Mouse (Mus musculus) brown adipose tissue, adult 24 weeks (tissue): ENCODE data around the gene Rac1. TPM values are rescaled to one million over a fixed set of nuclear protein-coding genes. Genes with fewer than 3 reads are reported as not detected.

Experiments
- H3K27ac ChIP-seq: fragments of 200-500 bp; replicated peaks from 2 replicates; pipeline ENCODE4 v1.5.1; 2012; ENCODE audit warnings: low read depth, mild to moderate bottlenecking, low read length
- H3K4me1 ChIP-seq: fragments of 200-500 bp; 2 replicates; pipeline ENCODE4 v1.6.1; 2012; ENCODE audit warnings: low read length, mixed read lengths; ENCODE audit not compliant: control insufficient read depth, insufficient read depth, insufficient read length
- H3K4me3 ChIP-seq: fragments of 200-500 bp; 2 replicates; pipeline ENCODE4 v1.5.1; 2012; ENCODE audit warnings: low read depth, mild to moderate bottlenecking, low read length, moderate library complexity; ENCODE audit not compliant: insufficient read depth
- polyA plus RNA-seq: library from polyadenylated mRNA; stranded (reverse); fragments of >200 nt; gene quantifications from 2 replicates; pipeline ENCODE4 v1.2.4, GENCODE M21; 2012; ENCODE audit not compliant: missing spikeins, insufficient read depth, insufficient read length

Gene Rac1
- polyA plus RNA-seq, 1 experiment = 188 TPM

DNA sequence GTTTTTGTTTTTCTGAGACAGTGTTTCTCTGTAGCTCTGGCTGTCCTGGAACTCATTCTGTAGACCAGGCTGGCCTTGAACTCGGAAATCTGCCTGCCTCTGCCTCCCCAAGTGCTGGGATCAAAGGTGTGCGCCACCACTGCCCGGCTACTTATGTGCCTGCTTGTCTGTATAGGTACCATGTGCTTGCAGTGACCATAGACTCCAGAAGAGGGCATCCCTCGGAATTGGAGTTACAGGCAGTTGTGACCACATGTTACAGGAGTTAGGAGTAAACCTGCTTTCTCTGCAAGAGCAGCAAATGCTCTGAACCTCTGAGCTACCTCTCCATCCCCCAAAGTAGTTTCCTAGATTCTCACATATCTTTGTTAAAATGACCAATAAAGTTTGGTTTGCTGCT is 36.1 kb downstream of the Rac1 start:
- no peak overlapping the region for H3K27ac ChIP-seq
- H3K4me1 ChIP-seq = no peaks in the 10 kb centered on the region
- no peak overlapping the region for H3K4me3 ChIP-seq

GRCm38 (mm10) chr5:143489749-143490342 is 38.0 kb downstream of the Rac1 start:
- H3K27ac ChIP-seq = no peak overlapping the region
- no peak overlapping the region for H3K4me3 ChIP-seq
- H3K4me1 ChIP-seq = no peaks in the 10 kb centered on the region

GRCm38 (mm10) chr5:143487998-143488397 is 39.8 kb downstream of the Rac1 start:
- no peaks in the 10 kb centered on the region for H3K4me1 ChIP-seq
- no peak overlapping the region for H3K4me3 ChIP-seq
- no peak overlapping the region for H3K27ac ChIP-seq

GRCm38 (mm10) chr5:143487193-143487592 is 40.6 kb downstream of the Rac1 start:
- no peaks in the 10 kb centered on the region for H3K4me1 ChIP-seq
- H3K4me3 ChIP-seq = no peak overlapping the region
- H3K27ac ChIP-seq = no peak overlapping the region

GRCm38 (mm10) chr5:143484955-143485354 is 42.9 kb downstream of the Rac1 start:
- Histone ChIP-seq H3K27ac (no peak overlapping the region), H3K4me3 (no peak overlapping the region), H3K4me1 (no peaks in the 10 kb centered on the region)

- no peak overlapping the region for H3K4me3 ChIP-seq
- H3K27ac ChIP-seq = no peak overlapping the region
- H3K4me1 ChIP-seq = no peaks in the 10 kb centered on the region
Observed at GRCm38 (mm10) chr5:143477901-143478300, 49.9 kb downstream of the Rac1 start.

GRCm38 (mm10) chr5:143476013-143476412 is 51.8 kb downstream of the Rac1 start:
- no peaks in the 10 kb centered on the region for H3K4me1 ChIP-seq
- no peak overlapping the region for H3K4me3 ChIP-seq
- 0 out of 2 replicates have a peak overlapping the region, but pooled peaks have one; percentile 13 for H3K27ac ChIP-seq

DNA sequence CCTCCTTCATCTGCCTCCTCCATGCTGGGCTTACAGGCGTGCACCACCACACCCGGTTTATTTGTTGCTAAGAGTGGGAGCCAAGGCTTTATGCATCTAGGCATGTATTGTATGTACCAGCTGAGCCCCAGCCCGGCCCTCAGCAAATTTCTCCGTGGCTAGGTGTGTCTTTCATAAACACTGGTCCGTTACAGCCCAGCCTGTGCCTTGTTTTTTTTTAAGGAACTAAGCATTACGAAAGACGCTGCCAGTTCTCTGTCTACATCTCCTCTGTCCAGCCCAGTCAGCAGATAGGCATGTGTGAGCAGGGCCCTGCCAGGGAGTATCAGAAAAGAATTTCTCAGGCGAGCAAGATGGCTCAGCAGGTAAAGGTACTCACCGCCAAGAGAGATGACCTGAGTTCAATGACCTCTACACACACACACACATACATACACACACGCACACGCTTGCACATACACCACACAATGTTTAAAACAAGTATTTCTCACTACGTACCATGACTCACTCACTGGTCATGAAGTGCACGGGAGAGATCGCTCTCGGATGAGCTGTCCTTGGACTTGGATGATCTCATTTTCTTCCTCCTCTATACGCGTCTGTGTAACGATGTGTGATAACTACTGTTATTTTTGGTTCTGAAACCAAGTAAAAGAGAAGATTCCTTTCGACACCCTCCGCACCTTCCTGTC is 52.5 kb downstream of the Rac1 start:
- H3K27ac ChIP-seq = peak overlapping the region; percentile 37; the same call in 1 of the 2 replicates

DNA sequence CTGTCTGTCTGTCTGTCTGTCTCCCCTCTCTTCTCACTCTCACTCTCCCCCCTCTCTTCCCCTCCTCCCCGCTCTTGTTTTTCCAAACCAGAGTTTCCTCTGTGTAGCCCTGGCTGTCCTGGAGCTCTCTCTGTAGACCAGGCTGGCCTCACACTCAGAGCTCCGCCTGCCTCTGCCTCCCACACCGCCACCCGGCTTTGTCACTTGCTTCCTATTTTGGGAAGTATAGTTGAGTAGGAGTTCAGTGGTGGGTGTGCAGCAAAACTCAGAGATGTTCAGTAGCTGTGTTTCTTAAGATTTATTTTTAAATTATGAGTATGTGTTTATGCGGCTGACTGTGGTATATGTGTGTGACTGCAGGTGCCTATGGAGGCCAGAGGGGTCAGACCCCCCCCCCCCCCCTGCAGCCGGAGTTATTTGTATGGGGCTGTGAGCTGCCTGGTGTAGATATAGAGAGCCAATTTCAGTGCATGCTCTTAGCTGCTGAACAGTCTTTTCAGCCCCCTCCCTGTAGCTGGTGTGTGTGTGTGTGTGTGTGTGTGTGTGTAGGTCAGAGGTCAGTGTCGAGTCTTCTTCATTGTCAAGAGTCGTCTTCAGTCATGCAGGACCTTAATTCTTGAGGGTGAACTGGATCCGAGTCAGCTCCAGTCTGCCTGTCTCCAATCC is 55.8 kb downstream of the Rac1 start:
- peak overlapping the region; percentile 33 for H3K27ac ChIP-seq
- peaks cover 3% of the 10 kb centered on the region; the same call in 1 of the 2 replicates for H3K4me1 ChIP-seq
- H3K4me3 ChIP-seq = no peak overlapping the region

More for the DNA sequence above, 52.5 kb downstream of the Rac1 start:
- H3K4me1 ChIP-seq = peaks cover 2% of the 10 kb centered on the region; the same call in 1 of the 2 replicates
- H3K4me3 ChIP-seq = no peak overlapping the region

DNA sequence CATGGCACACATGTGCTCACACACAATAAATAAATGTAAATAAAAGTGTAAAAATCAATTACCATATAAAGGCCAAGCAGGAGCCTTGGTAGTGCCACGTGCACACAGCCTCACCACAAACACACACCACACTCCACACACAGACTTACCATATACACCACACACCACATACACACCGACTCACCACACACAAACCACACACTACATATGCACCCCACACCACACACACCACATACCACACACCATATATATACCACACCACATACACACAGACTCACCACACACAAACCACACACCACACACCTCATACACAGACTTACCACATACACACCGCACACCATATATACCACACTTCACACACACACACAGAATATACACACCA is 56.7 kb downstream of the Rac1 start:
- Histone ChIP-seq H3K4me3 (no peak overlapping the region), H3K27ac (peak overlapping the region; percentile 33), H3K4me1 (peaks cover 3% of the 10 kb centered on the region; the same call in 1 of the 2 replicates)

- no peak overlapping the region for H3K4me3 ChIP-seq
- H3K4me1 ChIP-seq = peaks cover 3% of the 10 kb centered on the region; the same call in 1 of the 2 replicates
- H3K27ac ChIP-seq = peak overlapping the region; percentile 68
Observed at GRCm38 (mm10) chr5:143470421-143471164, 57.2 kb downstream of the Rac1 start.

GRCm38 (mm10) chr5:143469628-143470027 is 58.2 kb downstream of the Rac1 start:
- peaks cover 3% of the 10 kb centered on the region; the same call in 1 of the 2 replicates for H3K4me1 ChIP-seq
- H3K4me3 ChIP-seq = no peak overlapping the region
- 0 out of 2 replicates have a peak overlapping the region, but pooled peaks have one; percentile 14 for H3K27ac ChIP-seq

- peaks cover 6% of the 10 kb centered on the region; the same call in 1 of the 2 replicates for H3K4me1 ChIP-seq
- no peak overlapping the region for H3K27ac ChIP-seq
- H3K4me3 ChIP-seq = no peak overlapping the region
Observed at GRCm38 (mm10) chr5:143467931-143468330, 59.9 kb downstream of the Rac1 start.

- no peak overlapping the region for H3K27ac ChIP-seq
- peaks cover 6% of the 10 kb centered on the region; the same call in 1 of the 2 replicates for H3K4me1 ChIP-seq
- no peak overlapping the region for H3K4me3 ChIP-seq
Observed at GRCm38 (mm10) chr5:143466891-143467669, 60.8 kb downstream of the Rac1 start.
